Mouse (Mus musculus): ENCODE measurements around the gene Gm17175.
"Not testable (repeated sequence)": the region's sequence is repeated elsewhere in the genome, so short reads cannot be mapped to it uniquely, and the experiment has no call there.

Gm17175 gene

GRCm38 (mm10) chr14:51573963-51574362 lies at the start of gene Gm17175:
Gm17175 (minus strand) TSS chr14:51574063.
- DNase-seq (ENCODE audit: low spot score in 2 of 2), result not testable (repeated sequence)

GRCm38 (mm10) chr14:51611210-51611609 lies 37.3 kb upstream of the Gm17175 start, which contains the start of gene Gm17078:
Gm17078 (minus strand) TSS chr14:51611310.
- no peak for DNase-seq (ENCODE audit: low spot score in 2 of 2)

GRCm38 (mm10) chr14:51592039-51592438 lies 18.2 kb upstream of the Gm17175 start, which contains the start of gene Gm17174:
Gm17174 (minus strand) TSS chr14:51592139.
- DNase-seq (ENCODE audit: low spot score in 2 of 2), result not testable (repeated sequence)

- no peak for DNase-seq (ENCODE audit: low spot score in 2 of 2)
Observed at GRCm38 (mm10) chr14:51552490-51552889, 21.4 kb downstream of the Gm17175 start, which contains the start of gene Gm5622. Gm5622 (plus strand) TSS chr14:51552790.

Measured in frontal cortex, postnatal 14 days (tissue).